Mouse (Mus musculus) naive thymus-derived CD4-positive, alpha-beta T cell, adult 5 months (primary cell): ENCODE measurements around the gene Krt35. TPM values are rescaled to one million over a fixed set of nuclear protein-coding genes. Genes with fewer than 3 reads are reported as not detected.

Experiments used
- polyA plus RNA-seq: library from polyadenylated mRNA; unstranded; fragments of 100-300 nt; shearing (Covaris generic); gene quantifications from one replicate; pipeline ENCODE4 v1.2.1, GENCODE M21; 2017

Krt35 gene
- polyA plus RNA-seq = not detected

DNA sequence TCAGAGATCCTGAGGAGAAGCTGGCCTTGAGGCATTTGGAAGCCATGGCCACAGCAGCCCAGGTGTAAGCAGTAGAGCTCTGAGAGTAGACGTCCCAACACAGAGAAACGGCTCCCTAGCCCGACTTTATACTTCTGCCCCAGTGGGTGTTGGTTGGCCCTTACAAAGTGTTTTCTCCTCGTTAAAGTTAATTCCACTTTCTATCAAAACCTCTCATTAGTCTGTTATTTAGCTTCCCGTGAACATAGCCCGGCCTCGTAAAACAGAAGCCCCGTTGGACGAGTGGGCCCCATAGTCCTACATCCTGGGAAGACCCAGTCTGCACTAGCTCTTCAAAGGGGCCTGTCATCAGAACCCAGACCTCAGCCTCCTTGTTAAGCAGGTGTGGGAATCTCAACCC lies at the start of gene Krt35:
Gene Krt35 (minus strand): TSS at position 101 of the 400 bp plus-strand sequence.

DNA sequence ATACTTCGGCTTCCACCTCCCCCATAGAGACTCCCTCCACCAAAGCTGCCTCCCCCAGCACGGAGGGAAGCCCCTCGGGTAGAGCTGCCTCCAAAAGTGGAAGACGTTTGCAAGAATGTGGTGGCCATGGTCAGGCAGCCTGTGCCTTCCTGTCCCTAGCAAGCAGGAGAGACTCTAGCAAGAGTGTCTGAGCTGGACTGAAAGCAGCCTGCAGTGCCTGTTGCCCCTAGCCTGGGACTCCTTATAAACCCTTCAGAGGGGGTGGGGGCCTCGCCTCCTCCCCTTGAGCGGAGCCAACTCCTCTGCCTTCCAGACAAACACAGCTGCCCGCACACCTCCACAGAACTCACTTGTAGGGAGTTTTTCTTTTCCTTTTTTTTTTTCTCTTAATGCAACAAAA lies 39.7 kb upstream of the Krt35 start, which contains the start of gene Krt15:
Gene Krt15 (minus strand): TSS at position 198 of the 400 bp plus-strand sequence.

DNA sequence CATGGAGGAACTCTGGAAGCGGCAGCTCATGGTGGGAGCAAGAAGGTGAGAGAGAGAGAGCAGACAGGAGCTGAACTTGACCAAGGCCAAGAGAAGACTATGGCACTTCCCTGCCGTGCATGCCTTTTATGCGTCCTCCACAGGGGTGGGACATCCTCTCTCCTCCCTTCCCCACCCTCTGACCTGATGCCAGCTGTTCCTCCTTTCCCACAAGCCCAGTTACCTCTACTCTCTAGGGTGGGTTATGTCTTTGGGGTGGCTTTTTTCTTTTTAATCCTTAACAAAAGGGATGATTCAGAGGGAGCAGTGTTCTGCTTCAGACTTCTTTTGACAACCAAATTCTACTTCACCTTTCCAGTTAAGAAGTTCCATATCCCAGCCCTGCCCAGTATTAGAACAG lies 25.4 kb upstream of the Krt35 start, which contains the start of gene Krt13:
Gene Krt13 (minus strand): TSS at position 101 of the 400 bp plus-strand sequence.

DNA sequence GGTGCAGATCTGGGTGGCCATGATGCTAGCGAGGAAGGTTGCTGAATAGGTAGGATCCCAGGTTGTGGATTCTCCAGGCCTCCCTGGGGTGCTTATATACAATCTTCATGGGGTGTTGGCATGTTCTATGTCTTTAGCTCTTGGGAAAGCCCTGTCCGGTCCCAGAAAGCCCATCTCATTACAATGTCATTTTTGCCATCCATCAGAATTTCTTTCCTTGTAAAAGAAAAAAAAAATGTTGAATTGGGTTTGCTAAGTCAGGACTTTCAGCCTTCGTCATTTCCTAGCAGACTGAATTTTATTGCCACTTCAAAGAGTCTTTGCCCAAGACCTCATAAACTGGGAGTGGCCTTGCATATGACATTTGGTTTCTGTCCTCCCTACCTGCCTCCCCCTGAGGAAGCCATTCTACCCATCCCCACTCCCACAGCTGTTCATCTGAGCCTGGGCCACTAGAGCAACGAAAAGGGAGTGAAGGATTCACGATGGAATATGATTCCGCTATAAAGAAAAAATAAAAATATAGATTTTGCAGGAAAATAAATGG lies 9.6 kb upstream of the Krt35 start, which contains the start of gene Krt36:
Gene Krt36 (minus strand): TSS at position 51 of the 547 bp plus-strand sequence.

DNA sequence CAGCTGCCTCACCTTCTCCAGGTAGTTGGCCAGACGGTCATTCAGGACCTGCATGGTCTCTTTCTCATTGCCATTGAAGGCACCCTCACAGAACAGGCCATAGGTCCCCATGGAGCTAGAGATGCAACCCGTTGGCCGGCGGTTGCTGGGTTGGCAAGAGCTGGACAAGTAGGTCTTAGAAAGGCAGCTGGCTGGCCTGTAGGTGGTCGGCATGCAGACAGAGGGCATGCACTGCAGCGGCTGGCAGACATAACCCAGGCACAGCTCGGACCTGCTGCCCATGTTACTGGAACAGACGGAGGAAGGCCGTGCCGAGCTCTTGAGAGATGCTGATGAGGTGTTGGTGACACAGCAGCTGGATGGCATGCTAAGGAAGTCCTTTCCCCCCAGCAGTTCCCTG lies 8.2 kb downstream of the Krt35 start, which contains the start of gene Krt32:
Gene Krt32 (minus strand): TSS at position 366 of the 400 bp plus-strand sequence.

DNA sequence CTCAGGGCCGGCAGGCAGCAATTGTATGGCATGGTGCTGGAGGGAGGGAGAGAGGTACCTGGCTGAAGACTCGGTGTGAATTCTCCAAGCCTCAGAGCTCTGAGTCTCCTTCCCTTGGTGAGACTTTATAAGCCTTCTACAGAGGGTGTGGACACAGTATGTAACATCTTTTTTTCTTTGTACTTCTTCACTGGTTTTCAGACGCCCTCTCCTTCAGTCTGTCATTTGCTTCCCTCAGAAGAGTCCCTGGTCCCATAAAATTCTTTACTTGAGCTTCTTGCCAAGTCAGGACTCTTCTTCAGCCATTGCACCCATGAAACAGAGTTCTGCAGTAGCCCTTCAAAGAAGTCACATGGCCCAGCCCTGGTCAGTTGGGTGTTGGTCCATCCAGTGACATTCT lies 45.6 kb downstream of the Krt35 start, which contains the start of gene Krt31:
Gene Krt31 (minus strand): TSS at position 101 of the 400 bp plus-strand sequence.

Other genes starting within 250 kb of the Krt35 start
- not detected for gene Krtap4-16, start 244.6 kb downstream of the Krt35 start, polyA plus RNA-seq
- gene Gm11568, start 238.3 kb downstream of the Krt35 start, polyA plus RNA-seq = not detected
- gene Gm11559, start 231.8 kb downstream of the Krt35 start, polyA plus RNA-seq = not detected
- gene Krtap9-1, start 222.9 kb downstream of the Krt35 start, polyA plus RNA-seq = not detected
- not detected for gene Gm11567, start 217.1 kb downstream of the Krt35 start, polyA plus RNA-seq
- gene Krtap31-1, start 188.3 kb downstream of the Krt35 start, polyA plus RNA-seq = not detected
- gene Gm11565, start 181.5 kb downstream of the Krt35 start, polyA plus RNA-seq = not detected
- not detected for gene Krtap31-2, start 159.9 kb downstream of the Krt35 start, polyA plus RNA-seq
- gene Krtap9-5, start 147.8 kb downstream of the Krt35 start, polyA plus RNA-seq = not detected
- not detected for gene Krtap29-1, start 117.2 kb downstream of the Krt35 start, polyA plus RNA-seq
- gene Krtap16-1, start 109.6 kb downstream of the Krt35 start, polyA plus RNA-seq = not detected
- not detected for gene Krtap17-1, start 102.2 kb downstream of the Krt35 start, polyA plus RNA-seq
- gene Krt33a, start 80.0 kb downstream of the Krt35 start, polyA plus RNA-seq = not detected
- not detected for gene Krt33b, start 66.4 kb downstream of the Krt35 start, polyA plus RNA-seq
- not detected for gene Krt34, start 54.7 kb downstream of the Krt35 start, polyA plus RNA-seq
- gene Krt31, start 45.7 kb downstream of the Krt35 start, polyA plus RNA-seq = not detected
- gene Krt32, start 8.0 kb downstream of the Krt35 start, polyA plus RNA-seq = not detected
- gene Krt36, start 9.4 kb upstream of the Krt35 start, polyA plus RNA-seq = not detected
- not detected for gene Krt13, start 25.3 kb upstream of the Krt35 start, polyA plus RNA-seq
- gene Krt15, start 39.7 kb upstream of the Krt35 start, polyA plus RNA-seq = not detected
- not detected for gene Krt19, start 52.4 kb upstream of the Krt35 start, polyA plus RNA-seq
- gene Krt9, start 97.0 kb upstream of the Krt35 start, polyA plus RNA-seq = not detected
- not detected for gene Krt14, start 111.3 kb upstream of the Krt35 start, polyA plus RNA-seq
- not detected for gene Krt16, start 152.7 kb upstream of the Krt35 start, polyA plus RNA-seq
- not detected for gene Krt17, start 164.8 kb upstream of the Krt35 start, polyA plus RNA-seq
- not detected for gene Krt42, start 173.6 kb upstream of the Krt35 start, polyA plus RNA-seq
- 4,878 TPM for gene Eif1, start 223.6 kb upstream of the Krt35 start, polyA plus RNA-seq
- not detected for gene Gast, start 238.2 kb upstream of the Krt35 start, polyA plus RNA-seq